Mouse (Mus musculus) retina, postnatal 1 day (tissue): Measurements from ENCODE around the gene Orm2.

ENCODE experiments used
- DNase-seq: peaks from one replicate; pipeline ENCODE4 v3.0.0-alpha.2; 2012

The Orm2 gene

DNA sequence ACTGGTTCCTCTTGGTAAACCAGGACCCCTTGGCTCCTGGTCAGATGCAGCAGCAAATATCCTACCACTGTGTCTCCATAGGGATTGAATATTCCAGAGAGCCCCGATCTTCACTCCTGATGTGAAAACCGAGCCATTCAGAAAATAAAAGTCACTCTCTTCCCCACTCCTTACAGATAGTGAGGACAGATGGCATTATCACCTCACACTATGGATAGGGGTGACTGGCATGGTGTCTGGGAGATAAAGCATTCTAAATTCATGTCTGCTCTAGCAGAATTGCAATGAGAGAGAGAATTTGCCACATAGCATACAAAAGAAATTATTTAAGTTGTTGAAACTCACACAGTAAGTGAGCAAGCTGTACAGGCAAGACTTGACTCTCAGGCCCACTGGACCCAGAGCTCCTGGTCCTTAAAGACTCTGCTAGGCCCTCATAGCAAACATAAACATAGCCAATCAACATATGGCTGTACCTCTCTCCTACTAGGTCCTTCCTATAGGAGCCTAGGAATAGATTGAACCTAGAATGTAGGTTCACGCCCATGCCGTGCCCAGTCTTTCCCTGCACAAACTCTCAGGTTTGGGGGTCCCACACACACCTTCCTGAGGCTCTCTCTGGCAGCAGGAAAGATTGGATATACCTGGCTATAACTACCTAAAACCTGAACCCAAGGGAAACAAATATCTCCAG is 20.6 kb downstream of the Orm2 start:
- no peak for DNase-seq

- no peak for DNase-seq
Measured at GRCm38 (mm10) chr4:63383474-63383873, 21.2 kb downstream of the Orm2 start.

DNA sequence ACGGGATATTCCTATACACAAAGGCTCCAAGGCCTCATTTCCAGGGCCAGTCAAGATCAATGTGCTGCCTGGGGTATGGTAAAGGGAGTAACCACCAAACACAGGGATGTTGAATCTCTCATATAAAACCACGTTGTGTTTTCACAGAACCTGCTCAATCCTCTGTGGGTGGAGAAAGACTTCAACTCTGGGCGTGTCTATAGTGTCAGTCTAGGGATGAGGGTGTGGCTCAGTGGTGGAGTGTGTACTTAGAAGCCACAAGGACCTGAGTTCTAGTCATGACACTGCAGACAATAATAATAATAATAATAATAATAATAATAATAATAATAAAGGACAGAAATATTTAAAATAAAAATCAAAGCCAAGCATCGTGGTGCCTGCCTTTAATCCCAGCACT is 22.0 kb downstream of the Orm2 start:
- DNase-seq: no peak

DNA sequence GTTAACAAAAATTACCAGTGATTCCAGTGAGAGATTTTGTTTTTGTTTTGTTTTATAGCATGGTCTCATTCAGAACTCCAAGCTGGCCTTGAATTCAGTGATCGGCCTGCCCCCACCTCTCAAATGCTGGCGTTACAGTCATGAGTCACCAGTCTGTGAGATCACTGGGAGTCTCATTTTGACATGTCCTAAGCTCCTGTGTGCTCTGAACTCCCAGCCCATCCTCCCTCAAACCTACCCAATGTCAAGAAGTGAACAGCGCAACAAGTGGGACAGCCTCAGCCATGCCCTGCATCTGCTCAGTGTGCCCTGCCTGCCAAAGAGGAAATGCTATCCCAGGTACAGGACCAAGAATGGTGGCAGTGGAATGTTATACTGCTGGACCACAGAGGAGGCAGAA is 23.0 kb downstream of the Orm2 start:
- DNase-seq: no peak

DNA sequence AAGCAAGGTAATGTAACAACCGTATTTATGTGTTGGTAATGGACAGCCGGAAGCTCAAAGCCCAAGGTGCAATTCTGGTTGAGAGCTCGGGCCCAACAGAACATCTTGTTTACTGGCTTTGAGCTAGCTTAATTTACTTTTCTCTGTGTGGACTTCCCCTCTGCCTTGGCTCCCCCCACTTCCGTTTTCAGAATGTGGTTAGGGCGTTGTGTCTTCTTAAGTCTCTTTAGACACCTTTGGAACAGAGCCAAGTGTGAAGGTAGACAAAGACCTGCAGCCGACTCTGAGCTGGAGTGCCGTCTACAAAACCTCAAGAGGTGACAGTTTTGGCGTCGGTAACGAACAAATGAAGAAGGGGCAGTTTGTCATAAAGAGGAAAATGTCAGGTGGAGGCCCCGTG is 23.5 kb downstream of the Orm2 start:
- no peak for DNase-seq

DNA sequence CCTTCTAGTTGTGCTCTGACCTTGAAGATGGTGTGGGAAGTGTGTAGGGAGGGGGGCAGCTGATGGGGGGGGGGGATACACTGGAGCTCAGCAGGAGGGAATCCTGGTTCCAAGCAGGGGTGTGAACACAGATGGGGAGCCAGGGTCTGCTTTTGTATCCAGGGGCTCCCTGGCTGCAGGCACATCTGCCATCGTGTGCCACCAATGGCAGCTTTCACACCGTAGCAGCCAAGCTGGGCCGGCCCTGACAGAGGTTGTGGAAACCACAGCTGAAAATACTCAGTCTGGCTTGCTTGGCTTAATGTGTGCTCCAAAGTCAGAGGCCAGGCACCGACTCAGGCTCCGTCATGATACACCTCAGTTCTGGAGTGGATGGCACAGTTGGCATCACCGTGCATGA is 25.8 kb downstream of the Orm2 start:
- no peak for DNase-seq

DNA sequence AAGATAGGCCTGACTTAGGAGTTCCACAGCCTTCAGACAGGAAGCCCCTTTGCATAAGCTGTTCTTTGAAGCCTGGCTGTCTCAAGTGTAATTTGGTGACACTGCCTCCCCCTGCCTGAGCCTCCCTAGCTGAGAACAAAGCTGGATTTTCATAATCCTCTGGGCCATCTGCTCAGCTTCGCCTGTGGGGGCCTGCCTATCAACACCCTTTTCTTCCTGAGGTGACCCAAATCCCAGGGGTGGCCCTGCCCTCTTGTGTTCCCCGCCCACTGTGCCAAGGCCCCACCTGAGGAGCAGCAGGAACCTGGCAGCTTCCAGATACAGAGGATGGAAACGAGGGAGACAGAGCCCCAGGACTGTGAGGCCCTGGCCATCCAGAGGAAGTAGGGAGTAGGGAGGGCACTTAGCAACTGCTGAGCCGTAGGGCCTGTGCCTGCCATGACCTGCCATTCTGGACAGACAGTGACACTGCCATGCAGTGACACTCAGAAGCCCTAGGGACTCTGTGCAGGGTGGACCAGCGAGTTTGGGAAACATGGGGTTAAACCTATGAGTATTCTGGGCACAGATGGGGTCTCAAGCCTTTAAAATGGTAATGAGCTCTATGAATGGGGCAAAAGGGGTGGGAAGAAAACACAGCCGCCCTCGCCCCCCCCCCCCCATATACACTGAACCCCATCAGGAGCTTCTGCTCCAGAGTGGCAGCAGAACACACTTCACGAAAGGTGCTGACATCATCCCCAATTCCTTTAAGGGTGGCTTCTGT is 27.1 kb downstream of the Orm2 start:
- DNase-seq: peak; percentile 94

DNA sequence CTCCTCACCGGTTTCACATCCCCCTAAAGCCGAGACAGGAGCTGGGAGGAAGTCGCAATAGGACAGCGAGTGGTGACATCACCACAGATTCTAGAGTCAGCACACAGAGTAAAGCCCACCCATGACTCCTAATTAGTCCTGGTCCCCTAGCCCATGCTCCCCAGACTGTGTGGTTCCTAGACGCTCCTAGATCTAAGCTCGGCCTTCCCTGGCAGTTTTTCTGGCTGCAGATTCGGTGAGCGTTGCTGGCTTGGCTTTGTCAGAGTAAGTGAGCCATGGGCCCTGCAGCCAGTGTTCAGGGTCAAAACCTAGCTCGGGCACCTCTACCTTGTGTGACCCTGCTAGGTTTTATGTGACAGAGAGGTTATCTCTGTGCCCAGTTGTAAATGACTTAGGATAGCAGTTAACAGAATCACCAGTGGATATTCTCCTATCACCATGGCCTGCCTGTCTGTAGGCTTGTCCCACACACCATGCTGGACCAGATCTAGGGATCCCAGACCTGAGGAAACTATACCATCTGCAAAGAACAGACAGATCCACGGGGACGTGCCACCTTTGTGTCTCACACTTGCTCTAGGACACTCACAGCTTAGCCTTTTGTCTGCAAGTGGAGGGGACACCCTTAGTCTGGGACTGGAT is 27.8 kb downstream of the Orm2 start:
- DNase-seq: peak; percentile 39

DNA sequence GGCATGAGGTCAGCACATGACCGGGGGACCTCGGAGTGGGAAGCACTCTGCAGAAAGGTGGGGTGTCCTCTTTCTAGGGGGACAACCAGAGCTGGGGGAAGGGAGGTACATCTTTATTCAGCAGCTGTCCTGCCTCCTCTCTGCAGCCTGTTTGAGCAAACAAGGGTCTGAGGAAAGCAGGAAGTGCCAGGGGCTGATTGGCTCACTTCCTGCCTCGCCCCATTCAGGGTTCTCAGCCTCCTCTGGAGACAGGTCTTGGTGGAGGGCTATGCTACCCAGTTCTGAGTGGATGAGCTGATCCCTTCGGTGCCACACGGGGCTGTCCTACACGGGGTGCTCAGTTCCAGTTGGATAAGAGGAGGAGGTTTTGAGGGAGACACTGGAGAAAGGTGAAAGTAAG is 29.1 kb downstream of the Orm2 start:
- no peak for DNase-seq

DNA sequence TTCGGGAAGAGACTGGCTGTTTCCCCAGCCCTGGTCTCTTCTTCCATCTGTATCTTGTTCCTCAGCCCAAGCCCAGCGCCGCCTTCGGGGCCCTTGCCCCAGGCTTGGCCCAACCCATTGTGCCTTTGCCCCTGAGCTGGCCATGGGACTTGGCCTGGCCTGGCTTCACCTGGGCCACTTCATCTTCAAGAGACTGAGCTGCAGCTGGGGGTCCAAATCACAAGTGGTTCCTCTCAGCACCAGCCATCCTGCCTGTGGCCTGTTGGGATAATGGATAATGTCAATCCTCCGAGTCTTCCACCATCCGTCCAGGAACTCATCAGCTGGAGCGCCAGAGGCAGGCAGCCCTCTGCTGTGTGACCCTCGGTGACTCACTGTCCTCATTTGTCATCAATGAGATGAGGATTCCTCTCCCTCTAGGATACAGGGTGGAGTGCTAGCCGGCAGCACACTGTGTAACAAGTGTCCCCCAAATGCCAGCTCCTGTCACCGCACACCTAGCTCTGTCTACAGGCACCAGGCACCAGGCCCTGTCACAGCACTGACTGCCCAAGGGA is 35.8 kb downstream of the Orm2 start:
- no peak for DNase-seq

GRCm38 (mm10) chr4:63398854-63399609 is 36.8 kb downstream of the Orm2 start:
- DNase-seq: no peak

- no peak for DNase-seq
Measured at GRCm38 (mm10) chr4:63399691-63400270, 37.5 kb downstream of the Orm2 start.

GRCm38 (mm10) chr4:63400541-63401306 is 38.5 kb downstream of the Orm2 start:
- no peak for DNase-seq

DNA sequence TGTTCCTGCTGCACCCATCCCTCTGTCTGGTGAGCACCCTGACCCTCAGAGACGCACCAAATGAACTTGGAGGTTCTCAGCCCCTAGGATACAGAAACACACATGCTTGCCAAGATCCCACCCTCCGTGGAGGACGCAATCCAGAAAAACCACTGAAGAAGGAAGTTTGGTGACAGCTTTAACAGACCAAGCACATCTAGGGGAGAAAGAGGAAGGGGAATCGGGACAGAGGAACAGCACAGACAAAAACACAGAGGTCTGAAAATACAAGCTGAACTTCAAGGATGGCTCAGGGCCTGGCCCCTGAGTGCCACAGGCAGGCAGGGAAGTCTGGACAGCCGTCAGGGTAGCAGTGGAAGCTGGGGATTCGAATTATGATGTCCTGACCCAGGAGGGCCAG is 39.4 kb downstream of the Orm2 start:
- no peak for DNase-seq

DNA sequence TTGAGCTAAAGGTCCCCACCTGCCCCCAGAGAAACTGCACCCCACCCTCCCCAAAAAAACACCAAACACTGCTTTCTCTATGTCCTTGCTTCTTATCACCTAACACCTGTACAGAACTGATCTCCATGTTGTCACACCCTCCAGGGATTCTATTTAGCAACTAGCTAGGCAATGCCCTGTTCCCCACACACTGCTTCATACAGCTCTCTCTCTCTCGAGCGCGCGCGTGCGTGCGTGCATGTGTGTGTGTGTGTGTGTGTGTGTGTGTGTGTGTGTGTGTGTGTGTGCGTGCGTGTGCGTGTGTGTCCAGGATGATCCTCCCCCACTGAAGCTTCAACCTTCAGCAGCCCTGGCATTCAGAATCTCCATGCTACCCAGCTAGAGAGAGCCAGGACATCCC is 39.8 kb downstream of the Orm2 start:
- DNase-seq: no peak

- no peak for DNase-seq
Measured at GRCm38 (mm10) chr4:63402558-63402957, 40.3 kb downstream of the Orm2 start.

GRCm38 (mm10) chr4:63403040-63403959 is 41.1 kb downstream of the Orm2 start, which contains the start of gene Akna:
Gene Akna, minus strand, starts transcription at chr4:63403354.
- peak; percentile 82 for DNase-seq

GRCm38 (mm10) chr4:63404205-63404604 is 42.0 kb downstream of the Orm2 start:
- DNase-seq: no peak

- peak; percentile 69 for DNase-seq
Measured at GRCm38 (mm10) chr4:63405051-63405450, 42.8 kb downstream of the Orm2 start.

GRCm38 (mm10) chr4:63405683-63406082 is 43.4 kb downstream of the Orm2 start:
- no peak for DNase-seq

DNA sequence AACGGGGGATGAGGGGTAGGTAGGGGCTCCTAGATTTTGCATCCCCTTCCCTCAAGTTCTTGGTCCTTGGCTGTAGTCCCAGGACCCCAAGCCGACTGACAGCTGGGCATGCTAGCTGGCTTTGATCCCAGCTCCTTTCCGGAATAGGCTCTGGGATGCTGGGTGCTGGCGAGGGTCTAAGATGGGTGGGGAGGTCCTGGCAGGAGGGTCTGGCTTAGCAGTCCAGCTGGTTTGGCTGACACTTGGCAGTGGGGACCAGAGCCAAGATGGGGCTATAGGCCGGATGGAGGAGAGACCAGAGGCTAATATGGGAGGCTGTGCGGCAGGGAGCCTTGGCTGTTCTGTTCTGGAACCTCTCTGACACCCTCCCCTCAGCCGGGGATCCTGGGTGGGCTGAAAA is 46.0 kb downstream of the Orm2 start:
- DNase-seq: no peak
